Mouse (Mus musculus) large intestine, adult 2 months (tissue): ENCODE measurements around the gene Plcg2. TPM values are rescaled to one million over a fixed set of nuclear protein-coding genes. Genes with fewer than 3 reads are reported as not detected.

Source experiments
- DNase-seq: peaks from one replicate; pipeline ENCODE4 v3.0.0-alpha.2; 2012; ENCODE audit warnings: low read depth, low spot score
- WGBS: fragments of 180-500 bp; shearing (Covaris S2); methylation state at CpG from one replicate; pipeline ENCODE4 v1.1.7; 2018; 5-methylcytosine and 5-hydroxymethylcytosine counted together
- polyA plus RNA-seq: library from polyadenylated mRNA; depleted of rRNA; stranded (reverse); fragments of >200 nt; gene quantifications from 2 replicates; pipeline ENCODE4 v1.2.3, GENCODE M21; 2012

The Plcg2 gene
- polyA plus RNA-seq, 1 experiment: 13.2 TPM

DNA sequence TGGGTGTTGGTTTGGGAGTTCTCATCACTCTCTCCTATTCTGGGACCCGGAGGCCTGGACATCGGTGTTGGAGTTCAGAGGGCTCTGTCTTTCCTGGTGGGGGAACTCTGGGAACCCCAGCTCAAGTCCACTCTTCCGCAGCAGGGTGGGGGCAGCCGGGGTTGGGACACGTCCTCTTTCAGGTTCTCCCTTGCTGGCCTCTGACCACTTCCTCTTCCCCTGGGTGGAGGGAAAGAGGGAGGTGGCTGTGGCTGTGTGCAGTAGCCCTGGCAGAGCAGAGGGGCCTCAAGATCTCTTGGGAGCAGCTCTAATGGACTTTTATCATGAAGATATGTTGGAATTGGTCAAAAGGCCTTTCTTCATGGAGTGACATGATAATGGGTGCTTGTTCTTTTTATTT lies 16.3 kb upstream of the Plcg2 start:
- no peak for DNase-seq
- WGBS: 52% methylated on average over 5 of the region's 5 CpGs

DNA sequence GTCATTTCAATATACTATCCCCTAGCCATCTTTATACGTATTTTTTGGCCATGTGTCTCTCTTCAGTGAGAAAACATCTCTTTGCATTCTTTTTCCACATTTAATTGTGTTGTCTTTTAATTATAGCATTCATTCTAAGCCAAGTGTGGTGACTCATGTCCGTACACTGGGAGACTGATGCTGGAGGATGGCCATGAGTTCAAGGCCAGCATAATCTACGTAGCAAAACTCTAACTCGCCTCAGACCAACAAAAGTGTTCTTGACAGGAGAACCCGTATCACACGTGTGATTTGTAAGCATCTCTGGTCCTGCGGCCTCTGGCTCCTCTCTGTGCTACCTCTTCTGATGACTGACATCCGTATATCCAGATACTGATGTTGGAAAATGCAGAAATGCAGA lies 13.4 kb upstream of the Plcg2 start:
- WGBS: 77% methylated on average over 8 of the region's 8 CpGs
- no peak for DNase-seq

DNA sequence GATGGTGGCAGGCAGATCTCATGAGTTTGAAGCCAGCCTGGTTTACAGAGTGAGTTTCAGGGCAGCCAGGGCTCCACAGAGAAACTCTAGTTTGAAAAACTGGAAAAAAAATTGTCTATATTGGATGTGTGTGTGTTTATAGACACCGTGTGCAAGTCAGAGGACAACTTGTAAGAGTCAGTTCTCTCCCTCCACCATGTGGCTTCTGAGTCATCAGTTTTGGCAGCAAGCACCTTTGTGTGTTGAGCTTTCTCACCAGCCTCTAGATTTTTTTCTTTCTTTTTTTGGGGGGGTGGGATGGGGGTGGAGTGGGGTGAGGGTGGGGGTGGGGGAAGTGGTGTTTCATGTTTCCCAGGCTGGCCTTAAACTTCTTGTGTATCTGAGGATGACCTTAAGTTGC lies 12.8 kb upstream of the Plcg2 start:
- 29% methylated on average over 1 of the region's 1 CpGs for WGBS
- DNase-seq: no peak

DNA sequence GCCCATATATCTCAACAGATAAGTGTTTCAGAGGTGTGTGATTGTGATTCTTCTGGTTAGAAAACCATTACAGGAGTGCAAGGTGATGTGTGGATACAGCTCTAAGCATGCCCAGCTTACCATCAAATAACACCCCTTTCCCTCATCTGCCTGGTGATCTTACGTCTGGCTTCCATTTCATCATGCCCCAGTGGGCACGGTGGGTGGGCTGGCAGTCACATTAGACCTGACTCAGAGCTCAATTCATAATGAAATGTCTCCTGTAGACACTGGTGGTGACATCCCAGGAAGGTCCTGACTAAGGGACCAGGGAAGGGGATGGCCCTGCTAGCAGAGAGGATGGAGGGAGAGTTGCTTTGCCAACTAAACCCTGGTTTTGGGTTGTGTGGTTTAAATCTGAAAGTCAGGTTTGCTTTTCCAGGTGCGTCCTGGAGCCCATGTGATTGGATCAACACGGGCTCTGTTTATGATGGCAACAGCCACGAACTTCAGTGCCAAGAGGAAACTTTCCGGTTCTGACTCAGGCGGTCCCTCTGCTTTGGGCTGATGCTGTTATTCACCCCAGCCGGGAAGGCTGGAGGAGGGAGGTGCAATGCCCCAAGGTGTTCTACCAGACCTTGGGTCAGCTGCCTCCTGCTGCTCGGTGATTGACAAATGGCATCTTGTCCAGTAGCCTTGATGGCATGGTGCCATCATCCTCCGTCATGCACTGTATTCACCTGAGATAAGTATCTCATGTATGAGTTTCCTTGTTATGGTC lies 9.7 kb upstream of the Plcg2 start:
- 48% methylated on average over 10 of the region's 10 CpGs for WGBS

DNA sequence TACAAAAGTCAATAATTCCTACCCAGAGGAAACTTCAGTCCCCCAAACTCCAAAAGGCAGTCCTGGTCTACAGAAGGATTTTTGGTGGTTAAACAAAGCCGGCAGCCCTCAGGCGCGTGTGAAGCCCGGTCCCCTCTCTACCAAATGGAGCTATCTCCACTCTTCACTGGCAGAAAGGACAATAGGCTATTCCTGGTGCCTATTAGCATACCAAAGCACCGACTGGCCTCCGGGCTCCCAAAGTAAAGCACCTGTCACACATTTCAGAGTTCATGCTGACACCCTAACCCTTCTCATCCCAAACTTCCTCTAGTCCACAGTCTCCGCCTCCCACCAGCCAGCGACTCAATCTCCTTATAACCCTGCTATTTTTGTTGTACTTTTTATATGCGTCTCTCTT lies 4.5 kb upstream of the Plcg2 start:
- WGBS: 37% methylated on average over 9 of the region's 9 CpGs

More for the DNA sequence above, 9.7 kb upstream of the Plcg2 start:
- DNase-seq: no peak

DNA sequence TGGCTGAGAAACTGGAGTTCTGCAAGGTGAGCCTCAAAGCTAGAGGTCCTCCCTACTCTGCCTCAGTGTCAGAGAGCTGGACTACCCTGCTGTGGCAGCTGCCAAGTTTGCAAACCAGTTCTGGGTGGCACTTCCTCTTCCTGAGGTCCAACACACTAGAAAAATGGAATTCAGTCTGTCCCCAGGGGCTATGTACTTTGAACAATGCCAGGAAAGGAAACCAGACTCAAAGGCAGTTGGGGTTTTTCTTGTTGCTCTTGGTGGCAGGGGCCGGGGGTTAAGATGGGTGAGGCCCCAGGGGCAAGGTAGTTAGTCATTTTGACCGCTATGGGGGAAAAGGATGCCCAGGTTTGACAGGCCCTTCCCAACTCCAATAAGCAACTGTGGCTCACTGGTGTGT lies 3.2 kb upstream of the Plcg2 start:
- WGBS: 72% methylated on average over 2 of the region's 2 CpGs
- no peak for DNase-seq

More for the DNA sequence above, 4.5 kb upstream of the Plcg2 start:
- DNase-seq: no peak

DNA sequence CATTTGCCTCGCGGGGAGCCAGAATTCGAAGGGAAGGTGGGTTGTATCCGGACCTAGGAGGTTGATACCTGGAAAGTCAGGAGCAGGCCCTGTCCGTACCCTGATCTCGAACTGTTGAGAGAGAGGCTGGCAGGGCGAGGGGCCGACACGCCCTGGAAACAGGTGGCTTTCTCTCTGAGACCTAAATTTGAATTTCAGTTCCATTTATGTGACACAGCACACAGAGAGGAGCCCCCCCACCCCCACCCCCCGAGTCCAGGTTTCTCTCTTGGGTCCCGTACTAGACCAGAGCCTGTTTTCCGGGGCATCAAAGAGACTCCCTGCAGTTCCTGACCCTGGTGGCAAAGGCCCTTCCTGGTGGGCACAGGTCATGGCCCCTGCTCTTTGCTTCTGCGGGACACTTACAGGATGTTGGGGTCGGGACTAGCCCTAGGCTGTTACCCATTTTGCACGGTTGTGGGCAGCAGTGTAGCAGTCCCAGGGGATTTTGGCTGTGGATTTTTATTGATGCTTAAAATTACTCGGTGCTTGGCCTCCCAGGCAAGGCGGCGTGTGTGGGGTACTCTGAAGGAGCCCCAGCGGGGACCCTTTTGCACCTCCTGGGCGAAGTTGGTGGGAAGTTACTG lies 937 bp downstream of the Plcg2 start:
- DNase-seq: no peak
- 26% methylated on average over 20 of the region's 20 CpGs for WGBS

DNA sequence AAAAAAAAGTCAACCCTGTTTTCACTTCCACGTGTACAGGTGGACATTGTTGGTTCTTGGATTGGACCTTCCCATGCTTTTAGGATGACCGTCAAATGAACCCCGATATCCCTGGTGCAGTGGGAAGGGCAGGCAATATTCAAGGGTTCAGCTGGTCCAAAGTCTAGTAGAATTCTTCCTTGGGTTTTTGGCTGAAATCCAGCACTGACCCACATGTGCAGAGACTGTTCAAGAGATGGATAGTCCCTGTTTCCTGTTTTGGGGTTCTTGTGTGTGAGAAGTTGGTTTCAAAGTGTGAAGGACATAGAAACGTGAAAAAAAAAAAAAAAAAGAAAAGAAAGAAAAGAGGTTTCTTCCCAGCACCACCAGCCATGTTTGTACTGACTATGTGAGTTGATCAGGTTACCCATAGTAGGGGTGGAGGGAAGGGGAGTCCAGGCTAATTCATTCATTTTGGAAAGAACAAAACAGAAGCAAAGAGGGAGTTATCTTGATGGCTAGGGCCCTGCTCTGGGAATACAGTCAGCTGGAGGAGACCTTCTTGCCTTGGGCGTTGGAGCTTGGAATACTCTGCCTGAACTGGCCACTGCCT lies 2.2 kb downstream of the Plcg2 start:
- 59% methylated on average over 5 of the region's 5 CpGs for WGBS
- no peak for DNase-seq

DNA sequence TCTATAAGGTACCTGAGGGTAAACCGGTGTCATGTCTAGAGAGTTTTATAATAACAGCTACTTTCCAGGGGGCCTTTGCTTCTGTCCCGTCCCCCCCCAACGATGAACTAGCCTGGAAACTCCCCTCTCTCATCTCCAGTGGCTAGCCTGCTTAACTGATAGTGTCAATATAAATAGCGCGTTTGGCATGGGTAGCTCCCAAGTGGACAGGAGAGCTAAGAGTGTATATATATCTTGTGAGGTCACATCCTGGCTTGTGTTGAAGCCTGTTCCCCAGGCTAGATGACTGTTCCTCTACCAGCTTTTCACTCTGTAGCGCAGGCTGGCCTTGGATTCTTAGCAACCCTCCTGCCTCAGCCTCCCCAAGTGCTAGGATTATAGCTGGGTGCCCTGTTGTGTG lies 3.2 kb downstream of the Plcg2 start:
- WGBS: 92% methylated on average over 6 of the region's 6 CpGs

DNA sequence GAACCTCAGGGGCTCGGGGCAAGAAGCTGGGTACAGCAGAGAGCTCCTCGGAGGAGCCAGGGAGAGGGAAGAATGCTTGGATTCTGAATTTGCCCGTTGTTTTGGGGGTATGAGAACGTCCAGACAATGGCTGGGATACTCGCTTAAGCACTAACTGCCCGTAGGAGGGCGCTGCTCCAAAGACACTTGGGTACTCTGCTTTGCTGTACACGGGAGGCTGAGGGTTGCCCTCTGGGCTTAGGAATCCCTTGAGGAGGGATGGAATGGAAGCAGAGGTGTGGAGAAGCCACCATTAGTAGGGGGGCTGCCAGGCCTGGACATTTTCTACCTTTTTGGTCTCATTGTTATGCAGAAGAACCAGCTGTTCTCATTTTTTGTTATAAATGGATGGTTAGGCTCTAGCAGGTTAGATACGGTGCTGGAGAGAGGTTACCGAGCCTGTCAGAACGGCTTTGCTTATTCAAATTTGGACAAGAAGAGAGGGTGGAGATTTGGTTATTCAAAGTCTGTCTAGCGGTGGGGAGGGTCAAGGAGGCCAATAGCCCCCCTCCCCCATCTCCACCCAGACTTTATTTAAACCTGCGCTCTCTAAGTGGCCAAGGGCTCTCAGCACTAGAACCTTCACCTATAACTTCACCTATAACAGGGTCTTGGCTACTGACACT lies 5.4 kb downstream of the Plcg2 start:
- DNase-seq: no peak
- 79% methylated on average over 13 of the region's 13 CpGs for WGBS

More for the DNA sequence above, 3.2 kb downstream of the Plcg2 start:
- DNase-seq: no peak

DNA sequence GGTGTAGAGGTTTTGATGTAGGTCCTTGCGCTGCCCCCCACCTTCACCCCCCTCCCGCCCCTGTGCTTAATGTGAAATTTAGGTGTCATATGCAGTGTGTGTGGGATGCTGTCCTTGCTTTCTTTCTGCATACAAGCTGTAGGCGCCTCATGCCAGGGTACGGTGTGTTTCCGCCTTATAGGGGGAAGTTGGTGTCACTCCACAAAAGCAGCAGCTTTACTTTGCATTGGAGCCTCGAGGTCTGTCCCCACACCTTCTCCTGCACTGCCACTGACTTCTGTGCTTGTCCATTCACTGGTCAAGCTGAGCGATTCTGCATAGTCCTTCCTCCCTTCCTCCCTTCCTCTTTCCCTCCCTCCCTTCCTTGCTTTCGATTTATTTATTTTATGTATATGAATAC lies 9.6 kb downstream of the Plcg2 start:
- WGBS: 84% methylated on average over 8 of the region's 8 CpGs
- DNase-seq: no peak

DNA sequence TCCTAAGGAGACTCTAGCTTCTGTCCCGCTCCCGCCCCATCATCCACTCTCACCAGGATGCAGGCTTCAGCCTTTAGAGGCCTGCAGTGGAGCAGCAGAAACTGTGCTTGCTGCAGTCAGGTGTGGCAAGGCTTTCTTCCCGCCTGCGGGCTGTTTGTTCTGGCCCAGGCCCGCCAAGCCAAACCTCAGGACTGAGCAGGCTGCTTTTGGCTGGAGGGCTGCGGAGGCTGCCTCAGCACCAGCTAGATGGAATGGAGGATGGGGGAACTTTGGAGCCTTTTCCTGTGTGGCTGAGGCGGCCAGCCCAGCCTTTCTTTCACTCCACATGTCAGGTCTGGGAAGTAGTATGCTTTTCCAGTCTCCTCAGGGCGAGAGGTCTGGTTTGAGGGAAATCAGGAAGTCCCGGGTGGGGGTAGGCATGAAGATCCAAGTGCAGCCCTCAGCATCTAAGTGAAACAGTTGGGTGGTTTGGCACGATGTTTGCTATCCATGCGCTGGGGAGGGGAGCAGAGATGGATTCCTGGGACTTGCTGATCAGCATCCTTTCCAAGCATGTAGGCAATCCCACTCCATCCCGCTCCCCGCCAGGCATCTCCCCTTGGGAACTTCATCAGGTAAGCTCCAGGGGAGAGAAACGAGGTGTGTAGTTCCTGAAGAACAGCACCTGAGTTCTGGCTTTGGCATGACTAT lies 18.9 kb downstream of the Plcg2 start:
- 61% methylated on average over 14 of the region's 14 CpGs for WGBS
- DNase-seq: no peak

DNA sequence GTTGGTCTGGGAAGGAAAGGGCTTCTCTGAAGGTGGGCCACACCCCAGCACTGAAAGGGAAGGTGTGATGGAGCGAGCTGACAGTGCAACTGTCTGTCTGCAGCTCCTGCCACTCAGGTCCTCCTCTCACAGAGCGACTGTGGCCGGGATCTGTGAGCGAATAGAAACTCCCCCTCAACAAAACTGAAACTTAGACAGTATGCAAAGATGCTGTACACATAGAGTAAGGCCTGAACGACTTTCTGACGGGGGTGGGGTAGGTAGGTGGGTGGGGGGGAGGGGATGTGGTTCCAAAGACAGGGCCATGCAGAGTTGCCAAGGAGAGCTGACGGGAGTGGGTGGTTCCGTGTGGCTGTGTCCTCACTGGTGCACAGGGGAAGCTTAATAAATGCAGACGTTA lies 19.8 kb downstream of the Plcg2 start:
- no peak for DNase-seq
- WGBS: 80% methylated on average over 9 of the region's 9 CpGs

DNA sequence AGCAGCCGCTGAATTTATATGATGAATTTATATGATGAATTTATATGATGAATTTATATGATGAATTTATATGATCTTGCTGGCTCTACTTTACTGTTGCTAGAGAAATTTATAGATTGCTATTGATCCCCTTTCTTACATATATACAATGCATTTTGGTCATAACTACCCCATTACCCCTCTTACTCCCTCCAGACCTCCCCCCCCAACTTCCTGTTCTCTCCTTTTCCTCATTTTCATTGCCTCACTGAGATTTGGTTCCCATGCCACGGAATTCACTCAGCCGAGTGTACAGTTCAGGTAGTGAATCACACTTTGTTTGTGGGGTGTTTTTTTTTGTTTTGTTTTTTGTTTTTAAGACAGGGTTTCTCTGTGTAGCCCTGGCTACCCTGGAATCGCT lies 20.8 kb downstream of the Plcg2 start:
- no peak for DNase-seq
- 84% methylated on average over 4 of the region's 4 CpGs for WGBS

DNA sequence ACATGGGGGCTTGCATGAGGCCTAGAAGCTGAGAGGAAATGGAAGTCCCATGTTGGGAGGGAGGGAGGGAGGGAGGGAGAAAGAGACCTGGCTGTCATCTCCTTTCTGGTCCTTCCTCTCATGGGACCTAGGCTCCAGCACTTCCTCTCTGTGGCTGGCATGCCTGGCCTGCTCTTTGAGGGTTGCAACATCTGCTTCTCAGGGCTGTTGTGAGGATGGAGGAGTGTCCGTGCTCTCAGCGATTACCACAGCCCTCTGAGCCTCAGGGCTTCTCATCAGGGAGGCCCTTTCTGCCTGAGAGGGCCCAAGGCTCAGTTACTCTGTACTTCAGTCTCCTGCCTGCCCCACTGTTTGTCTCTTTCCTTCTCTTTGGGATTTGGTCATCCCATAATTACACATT lies 28.1 kb downstream of the Plcg2 start:
- DNase-seq: no peak
- 69% methylated on average over 2 of the region's 2 CpGs for WGBS

DNA sequence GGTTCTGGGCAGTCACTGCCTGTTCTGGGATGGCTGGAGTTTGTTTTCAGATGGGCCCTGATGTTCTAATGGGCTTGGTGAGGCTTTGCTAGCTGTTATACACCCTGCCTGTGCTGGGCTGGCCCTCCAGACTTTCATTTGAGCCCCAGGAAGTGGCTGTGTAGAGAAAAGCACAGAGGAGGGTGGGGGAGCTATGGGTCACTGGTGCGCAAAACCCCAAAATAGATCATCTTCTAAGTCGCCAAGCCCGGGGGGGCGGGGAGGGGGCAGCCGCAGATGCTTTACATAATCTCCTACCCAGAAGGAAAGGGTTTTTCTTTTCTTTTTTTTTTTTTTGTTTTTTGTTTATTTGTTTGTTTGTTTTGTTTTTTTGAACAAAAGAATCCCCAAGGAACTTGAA lies 29.9 kb downstream of the Plcg2 start:
- DNase-seq: no peak
- WGBS: 77% methylated on average over 5 of the region's 5 CpGs

DNA sequence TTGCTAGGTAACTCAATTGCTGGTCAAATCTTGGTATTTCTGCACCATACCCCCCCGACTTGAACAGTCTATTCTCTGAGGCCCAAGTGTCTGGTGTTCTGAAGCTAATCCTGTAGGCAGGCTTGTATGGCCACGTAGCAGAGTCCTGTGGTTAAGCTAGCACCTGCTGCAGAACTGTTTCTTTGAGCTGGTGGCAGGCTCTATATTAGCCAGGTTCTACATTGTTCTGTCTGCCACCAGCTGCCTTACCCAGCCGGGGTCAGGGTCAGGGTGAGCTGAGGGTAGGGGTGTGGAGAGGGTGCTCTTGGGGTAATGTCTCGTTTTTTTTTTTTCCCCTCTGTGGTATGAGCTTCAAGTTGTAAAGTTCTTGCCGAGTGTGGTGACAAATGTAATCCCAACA lies 31.1 kb downstream of the Plcg2 start:
- 49% methylated on average over 5 of the region's 5 CpGs for WGBS

DNA sequence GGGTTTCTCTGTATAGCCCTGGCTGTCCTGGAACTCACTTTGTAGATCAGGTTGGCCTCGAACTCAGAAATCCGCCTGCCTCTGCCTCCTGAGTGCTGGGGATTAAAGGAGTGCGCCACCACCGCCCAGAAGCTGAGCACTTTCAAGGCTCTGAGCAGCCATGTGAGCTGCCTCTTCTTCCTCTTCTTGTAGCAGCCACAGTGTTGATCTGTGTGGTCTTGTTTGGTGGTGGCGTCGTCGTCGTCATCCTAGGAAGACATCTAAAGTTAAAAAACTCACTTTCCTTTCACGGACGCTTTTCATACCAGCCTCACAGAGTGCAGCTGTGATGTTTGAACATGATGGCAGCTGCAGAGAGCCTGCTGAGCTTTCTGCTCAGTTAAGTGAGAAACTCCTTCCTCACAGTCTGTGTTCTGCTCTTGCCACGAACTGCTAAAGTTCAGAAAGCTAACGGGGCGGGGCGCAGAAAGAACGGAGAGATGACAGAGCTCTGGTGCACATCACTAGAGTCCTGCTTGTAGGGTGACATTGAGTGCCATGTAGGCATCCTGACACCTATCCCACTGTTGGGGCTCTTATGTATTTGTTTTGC lies 34.4 kb downstream of the Plcg2 start:
- 71% methylated on average over 15 of the region's 15 CpGs for WGBS

More for the DNA sequence above, 31.1 kb downstream of the Plcg2 start:
- no peak for DNase-seq

DNA sequence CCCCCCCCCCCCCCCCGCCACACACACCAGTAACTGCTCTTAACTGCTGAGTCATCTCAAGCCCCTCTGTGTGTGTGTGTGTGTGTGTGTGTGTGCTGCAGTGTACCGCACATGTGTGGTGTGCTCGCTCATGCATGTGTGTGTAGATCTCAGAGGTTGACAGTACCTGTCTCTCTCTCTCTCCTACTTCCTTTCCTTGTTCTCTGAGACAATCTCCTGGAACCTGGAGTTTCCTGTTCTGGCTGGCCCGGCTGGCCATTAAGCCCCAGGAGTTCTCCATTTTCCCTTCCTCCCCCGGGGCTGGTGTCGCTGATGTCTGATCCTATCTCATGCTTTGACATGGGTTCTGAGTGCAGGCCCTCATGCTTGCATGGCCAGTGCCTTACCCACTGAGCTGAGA lies 38.8 kb downstream of the Plcg2 start:
- DNase-seq: no peak

More for the DNA sequence above, 34.4 kb downstream of the Plcg2 start:
- no peak for DNase-seq

DNA sequence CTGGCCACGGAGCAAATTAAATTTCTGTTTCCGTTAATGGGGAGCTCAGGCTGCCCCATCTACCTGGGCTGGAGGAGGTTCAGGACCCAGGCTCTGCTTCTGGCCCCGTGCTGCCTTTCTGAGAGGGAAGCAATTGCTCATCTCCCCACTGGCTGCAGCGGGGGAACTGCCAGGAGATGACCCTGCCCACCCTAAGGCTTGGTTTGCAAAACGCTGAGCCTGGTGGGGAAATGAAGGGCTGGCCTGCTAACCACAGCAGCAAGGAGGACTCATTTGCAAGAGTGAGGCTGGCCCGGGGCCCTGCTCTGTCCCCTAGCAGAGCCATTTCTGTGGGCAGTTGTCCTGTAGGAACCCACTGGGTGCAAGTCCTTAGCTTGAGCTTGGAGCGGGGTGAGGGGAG lies 39.7 kb downstream of the Plcg2 start:
- 72% methylated on average over 7 of the region's 7 CpGs for WGBS
- DNase-seq: no peak

More for the DNA sequence above, 38.8 kb downstream of the Plcg2 start:
- WGBS: 70% methylated on average over 5 of the region's 6 CpGs
